Mouse (Mus musculus) midbrain, embryonic 12.5 days (tissue): ENCODE data around the gene Acvr1. TPM values are rescaled to one million over a fixed set of nuclear protein-coding genes. Genes with fewer than 3 reads are reported as not detected.

Experiments
- ATAC-seq: fragments of 200-750 bp; cut with Nextera tagmentation; 2 replicates; pipeline ENCODE4 v1.8.0; 2017; ENCODE audit warnings: low read depth, moderate TSS enrichment, moderate library complexity; ENCODE audit not compliant: low FRiP score
- H3K27ac ChIP-seq: fragments of 300-500 bp; sonication (generic); replicated peaks from 2 replicates; pipeline ENCODE4 v1.5.1; 2016; ENCODE audit warnings: mild to moderate bottlenecking
- H3K27me3 ChIP-seq: fragments of 300-500 bp; sonication (generic); 2 replicates; pipeline ENCODE4 v1.6.1; 2016; ENCODE audit warnings: mild to moderate bottlenecking
- H3K36me3 ChIP-seq: fragments of 300-500 bp; sonication (generic); 2 replicates; pipeline ENCODE4 v1.6.1; 2016
- H3K4me1 ChIP-seq: fragments of 300-500 bp; sonication (generic); 2 replicates; pipeline ENCODE4 v1.6.1; 2016
- H3K4me2 ChIP-seq: fragments of 300-500 bp; sonication (generic); replicated peaks from 2 replicates; pipeline ENCODE4 v1.6.1; 2016; ENCODE audit warnings: mild to moderate bottlenecking, moderate library complexity
- H3K4me3 ChIP-seq: fragments of 300-500 bp; sonication (generic); 2 replicates; pipeline ENCODE4 v1.5.1; 2016; ENCODE audit warnings: mild to moderate bottlenecking
- H3K9ac ChIP-seq: fragments of 300-500 bp; sonication (generic); replicated peaks from 2 replicates; pipeline ENCODE4 v1.6.1; 2016; ENCODE audit warnings: mild to moderate bottlenecking, moderate library complexity
- H3K9me3 ChIP-seq: fragments of 300-500 bp; sonication (generic); 2 replicates; pipeline ENCODE4 v1.6.1; 2016; ENCODE audit warnings: mild to moderate bottlenecking
- WGBS: fragments of 180-500 bp; shearing (Covaris S2); methylation state at CpG from one replicate; pipeline ENCODE4 v1.1.7; 2016; 5-methylcytosine and 5-hydroxymethylcytosine counted together
- polyA plus RNA-seq: library from polyadenylated mRNA; unstranded; fragments of >200 nt; fragmentation: Nextera tagmentation; extraction: Ambion mirVana; gene quantifications from 2 replicates; pipeline ENCODE4 v1.2.1, GENCODE M21; 2016

Acvr1 gene
- polyA plus RNA-seq, 1 experiment from 2014 or later, result 4.7 TPM

DNA sequence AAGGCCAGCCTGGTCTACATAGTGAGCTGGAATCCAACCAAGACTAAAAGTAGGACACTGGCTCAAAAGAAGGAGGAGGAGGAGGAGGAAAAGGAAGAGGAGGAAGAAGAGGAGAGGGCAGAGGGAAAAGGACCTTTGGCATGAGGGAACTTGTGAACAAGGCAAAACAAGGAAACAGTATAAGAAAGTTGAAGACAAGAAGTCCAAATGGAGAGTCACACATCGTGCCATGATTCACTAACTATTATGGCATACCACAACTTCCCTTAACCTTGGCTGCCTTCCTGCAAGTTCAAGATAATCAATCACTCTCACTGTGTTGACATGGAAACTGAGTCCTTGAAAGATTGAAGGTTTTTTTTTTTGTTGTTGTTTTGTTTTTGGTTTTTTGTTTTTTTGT, 148.8 kb downstream of the Acvr1 start:
- no peaks in the 10 kb centered on the region for H3K4me1 ChIP-seq
- H3K9ac ChIP-seq, result no peak overlapping the region
- H3K4me2 ChIP-seq, result no peak overlapping the region
- H3K4me3 ChIP-seq, result no peak overlapping the region
- 86% methylated on average over 1 of the region's 1 CpGs for WGBS
- no peaks in the 10 kb centered on the region for H3K27me3 ChIP-seq
- no peak overlapping the region for H3K27ac ChIP-seq
- H3K9me3 ChIP-seq, result no peaks in the 10 kb centered on the region
- ATAC-seq, result no peak
- no peaks in the 10 kb centered on the region for H3K36me3 ChIP-seq

DNA sequence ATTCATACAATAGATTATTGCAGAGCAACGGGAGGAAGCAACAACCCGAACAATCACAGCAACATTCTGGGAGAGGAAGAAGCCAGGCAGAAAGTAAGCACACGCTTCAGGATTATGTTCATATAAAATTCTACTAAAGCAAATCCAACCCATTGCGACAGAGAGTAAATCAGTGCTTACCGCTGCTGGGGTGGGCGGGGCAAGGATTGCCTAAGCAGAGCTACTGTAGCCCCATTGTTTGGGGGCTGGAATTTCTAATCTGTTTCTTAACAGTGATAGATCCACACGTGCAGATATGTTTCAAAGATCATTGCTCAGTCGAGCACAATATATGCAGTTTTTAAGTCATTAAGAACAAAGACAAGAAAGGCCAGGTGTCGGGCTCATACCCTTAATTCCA, 149.3 kb downstream of the Acvr1 start:
- ATAC-seq, result no peak
- H3K9me3 ChIP-seq, result no peaks in the 10 kb centered on the region
- 87% methylated on average over 9 of the region's 9 CpGs for WGBS

DNA sequence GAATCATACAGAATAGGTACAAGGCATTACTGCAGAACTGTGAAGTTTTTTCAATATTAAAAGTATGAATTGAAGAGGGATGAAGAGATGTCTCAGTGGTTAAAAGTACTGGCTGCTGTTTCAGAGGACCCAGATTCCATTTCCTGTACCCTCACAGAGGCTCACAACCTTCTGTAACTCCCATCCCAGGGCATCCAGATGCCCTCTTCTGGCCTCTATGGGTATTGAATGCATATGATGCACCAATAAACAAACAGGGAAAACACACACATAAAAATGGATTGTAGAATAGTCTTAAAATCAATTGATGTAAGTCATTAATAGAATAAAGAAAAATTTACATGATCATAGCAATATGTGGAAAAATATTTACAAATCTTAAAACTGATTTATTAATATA, 151.9 kb downstream of the Acvr1 start:
- no peaks in the 10 kb centered on the region for H3K4me1 ChIP-seq
- ATAC-seq, result no peak
- no peak overlapping the region for H3K27ac ChIP-seq
- no peaks in the 10 kb centered on the region for H3K27me3 ChIP-seq
- no peak overlapping the region for H3K4me3 ChIP-seq
- no peak overlapping the region for H3K4me2 ChIP-seq
- no peak overlapping the region for H3K9ac ChIP-seq
- H3K36me3 ChIP-seq, result no peaks in the 10 kb centered on the region
- no peaks in the 10 kb centered on the region for H3K9me3 ChIP-seq

More for the DNA sequence above, 149.3 kb downstream of the Acvr1 start:
- H3K4me1 ChIP-seq, result no peaks in the 10 kb centered on the region
- no peak overlapping the region for H3K27ac ChIP-seq
- no peak overlapping the region for H3K9ac ChIP-seq
- no peaks in the 10 kb centered on the region for H3K36me3 ChIP-seq
- no peak overlapping the region for H3K4me3 ChIP-seq
- H3K27me3 ChIP-seq, result no peaks in the 10 kb centered on the region
- H3K4me2 ChIP-seq, result no peak overlapping the region

GRCm38 (mm10) chr2:58408926-58409634, 157.9 kb downstream of the Acvr1 start:
- Histone ChIP-seq H3K4me1 (no peaks in the 10 kb centered on the region), H3K9ac (no peak overlapping the region), H3K4me2 (no peak overlapping the region), H3K4me3 (no peak overlapping the region), H3K27ac (no peak overlapping the region), H3K27me3 (no peaks in the 10 kb centered on the region), H3K36me3 (no peaks in the 10 kb centered on the region), H3K9me3 (no peaks in the 10 kb centered on the region)
- no peak for ATAC-seq
- WGBS, result 90% methylated on average over 5 of the region's 5 CpGs

GRCm38 (mm10) chr2:58403481-58403880, 163.5 kb downstream of the Acvr1 start:
- WGBS, result 84% methylated on average over 2 of the region's 2 CpGs
- Histone ChIP-seq H3K27ac (no peak overlapping the region), H3K4me2 (no peak overlapping the region), H3K27me3 (no peaks in the 10 kb centered on the region), H3K4me3 (no peak overlapping the region), H3K4me1 (no peaks in the 10 kb centered on the region), H3K36me3 (no peaks in the 10 kb centered on the region), H3K9ac (no peak overlapping the region), H3K9me3 (no peaks in the 10 kb centered on the region)
- ATAC-seq, result no peak

DNA sequence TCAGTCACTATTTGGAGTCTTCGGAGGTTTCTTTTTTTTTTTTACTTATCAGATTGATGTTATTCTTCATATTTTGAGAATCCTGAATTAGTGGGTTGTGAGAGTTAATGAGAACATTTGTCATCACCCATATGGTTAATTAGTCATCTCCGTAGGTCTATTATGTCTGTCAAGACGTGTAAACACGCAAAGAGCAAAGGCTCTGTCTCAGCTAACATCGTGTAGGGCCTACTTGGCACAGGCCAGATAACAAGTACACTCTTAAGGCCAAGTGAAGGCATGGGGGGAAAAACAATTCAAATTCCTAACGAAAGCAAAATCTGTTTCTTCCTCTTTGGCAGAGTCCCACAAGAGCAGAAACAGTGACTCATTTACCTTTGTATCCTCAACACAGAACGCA, 178.4 kb downstream of the Acvr1 start:
- no peaks in the 10 kb centered on the region for H3K27me3 ChIP-seq
- no peak overlapping the region for H3K9ac ChIP-seq
- no peak for ATAC-seq
- H3K4me1 ChIP-seq, result no peaks in the 10 kb centered on the region
- H3K27ac ChIP-seq, result no peak overlapping the region
- no peak overlapping the region for H3K4me3 ChIP-seq
- no peaks in the 10 kb centered on the region for H3K36me3 ChIP-seq
- no peak overlapping the region for H3K4me2 ChIP-seq
- no peaks in the 10 kb centered on the region for H3K9me3 ChIP-seq
- WGBS, result 86% methylated on average over 7 of the region's 7 CpGs

- 81% methylated on average over 5 of the region's 5 CpGs for WGBS
- H3K27ac ChIP-seq, result no peak overlapping the region
Measured at GRCm38 (mm10) chr2:58380020-58380419, 186.9 kb downstream of the Acvr1 start.

GRCm38 (mm10) chr2:58379475-58379874, 187.5 kb downstream of the Acvr1 start:
- H3K27ac ChIP-seq, result no peak overlapping the region
- no peak overlapping the region for H3K4me2 ChIP-seq
- no peaks in the 10 kb centered on the region for H3K36me3 ChIP-seq
- ATAC-seq, result no peak
- WGBS, result 73% methylated on average over 1 of the region's 1 CpGs
- no peak overlapping the region for H3K9ac ChIP-seq
- no peaks in the 10 kb centered on the region for H3K27me3 ChIP-seq
- no peak overlapping the region for H3K4me3 ChIP-seq
- H3K9me3 ChIP-seq, result no peaks in the 10 kb centered on the region
- H3K4me1 ChIP-seq, result peaks cover 11% of the 10 kb centered on the region; the same call in 1 of the 2 replicates

More at GRCm38 (mm10) chr2:58380020-58380419, 186.9 kb downstream of the Acvr1 start:
- Histone ChIP-seq H3K4me2 (no peak overlapping the region), H3K9ac (no peak overlapping the region), H3K27me3 (no peaks in the 10 kb centered on the region), H3K9me3 (no peaks in the 10 kb centered on the region), H3K4me1 (peaks cover 11% of the 10 kb centered on the region; the same call in 1 of the 2 replicates), H3K36me3 (no peaks in the 10 kb centered on the region), H3K4me3 (no peak overlapping the region)
- no peak for ATAC-seq

DNA sequence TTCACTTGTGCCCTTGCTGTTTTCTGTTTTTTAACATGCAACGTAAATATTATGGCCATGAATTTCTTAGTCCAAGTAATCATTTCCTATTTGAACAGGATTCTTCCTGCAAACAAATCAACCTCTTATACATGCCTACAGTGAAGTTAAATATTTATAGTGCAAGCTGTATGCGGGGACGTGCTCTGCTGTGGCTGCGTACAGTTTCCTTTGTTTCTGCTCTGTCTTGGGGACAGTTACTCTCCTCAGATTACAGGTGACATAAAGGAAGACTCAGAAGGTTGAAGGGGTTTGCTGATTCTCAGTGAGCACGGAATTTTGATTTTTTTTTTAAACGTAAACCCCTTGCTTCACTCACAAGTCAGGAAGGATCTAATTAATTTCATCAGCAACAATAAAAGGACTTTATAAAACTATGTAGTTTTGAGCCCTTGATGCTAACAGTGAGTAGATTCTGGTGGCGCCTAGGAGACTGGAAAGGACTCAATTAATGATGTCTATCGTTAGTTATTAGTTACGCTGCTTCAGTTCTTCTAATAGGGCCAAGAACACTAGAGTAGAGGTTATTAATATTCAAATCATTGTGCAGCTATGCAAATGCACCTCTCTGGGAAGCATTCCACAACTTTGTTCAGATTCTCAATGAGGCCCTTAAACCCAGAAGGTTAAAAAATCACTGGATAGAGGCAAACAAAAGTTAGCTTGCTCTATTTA, 189.4 kb downstream of the Acvr1 start:
- peaks cover 11% of the 10 kb centered on the region; the same call in 1 of the 2 replicates for H3K4me1 ChIP-seq
- no peak overlapping the region for H3K9ac ChIP-seq
- no peaks in the 10 kb centered on the region for H3K27me3 ChIP-seq
- H3K36me3 ChIP-seq, result no peaks in the 10 kb centered on the region
- WGBS, result 66% methylated on average over 9 of the region's 9 CpGs
- no peak overlapping the region for H3K4me2 ChIP-seq
- no peak overlapping the region for H3K4me3 ChIP-seq
- no peaks in the 10 kb centered on the region for H3K9me3 ChIP-seq
- 0 out of 2 replicates have a peak, but pooled peaks have one; percentile 39 for ATAC-seq
- no peak overlapping the region for H3K27ac ChIP-seq

- H3K27me3 ChIP-seq, result no peaks in the 10 kb centered on the region
- no peaks in the 10 kb centered on the region for H3K9me3 ChIP-seq
- no peak for ATAC-seq
- H3K4me1 ChIP-seq, result no peaks in the 10 kb centered on the region
- no peaks in the 10 kb centered on the region for H3K36me3 ChIP-seq
- no peak overlapping the region for H3K9ac ChIP-seq
- H3K4me2 ChIP-seq, result no peak overlapping the region
- H3K27ac ChIP-seq, result no peak overlapping the region
- no peak overlapping the region for H3K4me3 ChIP-seq
- WGBS, result 60% methylated on average over 3 of the region's 3 CpGs
Measured at GRCm38 (mm10) chr2:58366196-58366595, 200.8 kb downstream of the Acvr1 start.

DNA sequence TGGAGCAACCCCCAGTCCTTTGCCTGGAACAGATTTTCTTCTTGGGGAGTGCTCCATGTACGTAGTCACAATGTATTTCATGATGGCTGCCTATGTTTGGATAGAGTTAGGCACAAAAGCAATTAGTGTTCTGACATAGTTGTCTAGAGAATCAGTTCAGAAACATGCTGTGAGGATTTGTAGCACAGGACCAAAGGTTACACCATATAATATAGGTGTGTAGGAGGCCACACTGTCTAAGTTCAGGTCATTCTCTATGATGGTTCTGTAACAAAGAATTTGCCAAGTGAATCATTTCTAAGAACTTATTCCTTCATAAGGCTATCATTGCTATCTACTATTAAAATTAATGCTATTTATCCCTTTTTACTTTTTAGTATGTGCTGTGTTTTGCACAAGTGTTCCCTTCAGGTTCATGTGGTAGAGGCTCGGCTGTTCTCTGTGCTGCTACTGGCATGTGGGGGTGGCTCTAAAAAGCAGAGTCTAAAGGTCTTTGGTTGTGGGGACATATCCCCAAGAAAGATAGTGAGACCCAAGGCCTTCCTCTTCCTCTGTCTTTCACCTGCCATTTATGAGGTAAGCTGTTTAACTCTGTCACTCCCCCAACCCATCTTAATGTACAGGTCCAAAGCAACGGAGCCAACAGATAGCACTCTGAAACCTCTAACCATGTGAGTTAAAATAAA, 205.5 kb downstream of the Acvr1 start:
- Histone ChIP-seq H3K9me3 (no peaks in the 10 kb centered on the region), H3K4me1 (peaks cover 13% of the 10 kb centered on the region), H3K27me3 (peaks cover 18% of the 10 kb centered on the region), H3K4me3 (no peak overlapping the region), H3K9ac (no peak overlapping the region), H3K27ac (no peak overlapping the region), H3K4me2 (no peak overlapping the region), H3K36me3 (no peaks in the 10 kb centered on the region)
- no peak for ATAC-seq
- 89% methylated on average over 3 of the region's 3 CpGs for WGBS

GRCm38 (mm10) chr2:58358132-58358460, 208.9 kb downstream of the Acvr1 start:
- peak overlapping the region; percentile 100 for H3K4me2 ChIP-seq
- no peak overlapping the region for H3K27ac ChIP-seq
- 14% methylated on average over 3 of the region's 3 CpGs for WGBS
- ATAC-seq, result no peak
- H3K4me1 ChIP-seq, result peaks cover 13% of the 10 kb centered on the region
- H3K36me3 ChIP-seq, result no peaks in the 10 kb centered on the region
- peak overlapping the region; percentile 54 for H3K9ac ChIP-seq
- no peaks in the 10 kb centered on the region for H3K9me3 ChIP-seq
- H3K4me3 ChIP-seq, result peak overlapping the region; percentile 63
- H3K27me3 ChIP-seq, result peaks cover 35% of the 10 kb centered on the region
